Mouse (Mus musculus) cerebellum, postnatal 36 days (tissue): ENCODE data around the gene Psg20.
"Not testable (repeated sequence)": the region's sequence is repeated elsewhere in the genome, so short reads cannot be mapped to it uniquely, and the experiment has no call there.

Source experiments
- DNase-seq, 2 experiments: peaks; one replicate each; pipeline ENCODE4 v3.0.0; 2021 to 2022; ENCODE audit warnings: mixed read lengths in 2 of 2

The Psg20 gene

DNA sequence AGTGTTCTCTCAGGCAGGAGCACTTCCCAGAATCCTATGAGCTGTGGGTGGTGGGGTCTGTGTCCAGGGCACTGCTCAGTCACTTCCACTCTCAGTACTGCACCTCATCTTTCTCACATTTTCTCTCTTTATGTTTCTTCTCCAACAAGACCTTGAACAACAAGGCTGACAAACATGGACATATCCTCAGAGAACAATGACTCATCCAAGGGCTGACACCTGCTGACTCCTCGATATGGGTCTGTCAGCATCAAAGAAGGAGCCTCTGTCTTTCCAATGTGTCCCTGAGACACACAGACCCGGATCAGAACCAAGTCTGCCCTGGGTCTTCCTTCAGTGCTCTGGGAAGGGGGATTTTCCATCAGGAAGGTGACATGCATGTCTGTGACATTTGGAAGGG is at the start of gene Psg20:
Gene Psg20, minus strand, starts transcription at position 101 of the 400 bp plus-strand sequence.
- DNase-seq: no peak

GRCm38 (mm10) chr7:18734451-18734850 is 48.5 kb upstream of the Psg20 start:
- no peak for DNase-seq

GRCm38 (mm10) chr7:18733111-18733510 is 47.1 kb upstream of the Psg20 start:
- DNase-seq: no peak

- no peak for DNase-seq
Observed at GRCm38 (mm10) chr7:18728391-18728790, 42.4 kb upstream of the Psg20 start.

GRCm38 (mm10) chr7:18725931-18726330 is 39.9 kb upstream of the Psg20 start:
- DNase-seq: not testable (repeated sequence)

- DNase-seq: no peak
Observed at GRCm38 (mm10) chr7:18724001-18724400, 38.0 kb upstream of the Psg20 start.

GRCm38 (mm10) chr7:18717790-18718189 is 31.8 kb upstream of the Psg20 start, which contains the start of gene Psg22:
Psg22 (plus strand) TSS chr7:18718090.
- no peak for DNase-seq

- DNase-seq: no peak
Observed at GRCm38 (mm10) chr7:18715546-18715945, 29.6 kb upstream of the Psg20 start.

- DNase-seq: no peak
Observed at GRCm38 (mm10) chr7:18710846-18711245, 24.9 kb upstream of the Psg20 start.

GRCm38 (mm10) chr7:18710331-18710730 is 24.3 kb upstream of the Psg20 start:
- not testable (repeated sequence) for DNase-seq

DNA sequence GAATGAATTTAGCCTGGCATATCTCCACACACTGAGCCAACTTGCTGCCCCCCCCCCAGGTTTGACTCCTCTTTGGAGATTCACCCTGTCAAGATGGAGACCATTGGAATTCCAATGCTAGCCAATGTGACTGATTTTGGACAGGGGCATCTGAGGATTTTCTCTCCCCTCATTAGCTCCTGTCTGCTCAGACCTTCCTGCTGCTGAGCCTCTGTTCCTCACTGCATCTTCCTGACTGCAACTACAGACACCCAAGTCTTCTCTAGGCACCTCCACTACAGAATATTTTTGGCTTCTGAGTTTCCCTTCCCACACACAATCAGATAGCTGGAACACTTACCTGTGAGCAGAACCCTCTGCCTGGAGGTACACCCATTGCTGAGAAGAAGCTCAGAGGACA is 399 bp downstream of the Psg20 start:
- no peak for DNase-seq

DNA sequence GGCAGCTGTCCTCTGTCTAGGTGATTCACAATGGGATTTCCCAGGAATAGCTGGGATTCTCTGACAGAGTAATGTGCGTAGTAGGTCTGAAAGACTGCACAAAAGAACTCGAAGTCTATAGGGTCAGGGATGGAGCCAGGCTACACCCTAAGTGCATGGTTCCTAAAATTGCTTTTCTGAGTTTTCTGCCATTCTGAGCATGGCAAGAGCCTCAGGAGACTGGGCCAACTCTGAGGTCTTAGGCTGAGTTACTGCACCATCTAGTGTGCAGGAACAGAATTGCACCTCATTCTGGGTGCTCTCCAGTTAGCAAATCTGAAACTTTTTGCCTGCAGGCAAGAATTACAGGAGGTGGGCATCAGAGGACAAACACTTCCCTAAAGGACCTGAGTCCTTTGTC is 6.2 kb downstream of the Psg20 start:
- DNase-seq: peak; percentile 43 to 58

DNA sequence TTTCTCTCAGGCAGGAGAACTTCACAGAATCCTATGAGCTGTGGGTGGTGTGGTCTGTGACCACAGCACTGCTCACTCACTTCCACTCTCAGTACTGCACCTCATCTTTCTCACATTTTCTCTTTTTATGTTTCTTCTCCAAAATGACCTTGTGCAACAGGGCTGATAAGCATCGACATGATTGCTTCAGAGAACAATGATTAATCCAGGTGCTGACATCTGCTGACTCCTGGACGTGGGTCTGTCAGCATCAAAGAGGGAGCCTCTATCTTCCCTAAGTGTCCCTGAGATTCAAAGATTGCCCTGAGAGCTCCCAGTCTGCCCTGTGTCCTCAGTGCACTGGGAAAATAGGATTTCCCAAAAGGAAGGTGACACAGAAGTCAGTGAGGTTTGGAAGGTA is 29.4 kb downstream of the Psg20 start, which contains the start of gene Psg21:
Gene Psg21, minus strand, starts transcription at position 101 of the 400 bp plus-strand sequence.
- not testable (repeated sequence) for DNase-seq

DNA sequence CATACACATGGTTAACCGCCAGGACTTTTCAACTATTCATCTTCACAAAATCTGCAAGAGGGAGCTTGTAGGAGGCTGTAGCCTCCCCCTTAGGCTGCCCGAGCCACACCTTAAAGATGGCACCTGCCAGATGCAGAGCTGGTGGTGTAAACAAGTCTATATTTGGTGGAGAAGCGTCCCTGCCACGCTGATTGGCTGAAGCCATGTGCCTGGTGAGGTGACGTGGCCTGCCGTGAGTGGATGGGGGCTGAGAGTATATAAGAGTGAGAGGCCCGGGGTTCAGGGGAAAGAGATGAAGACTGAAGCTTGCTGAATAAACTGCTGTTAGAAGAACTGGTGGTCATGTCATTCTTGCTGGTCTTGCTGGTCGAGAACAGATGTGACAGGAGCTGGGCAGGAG is 59.1 kb downstream of the Psg20 start:
- not testable (repeated sequence) for DNase-seq
